ENCODE assay signal across 25 mouse cellular contexts in the genomic region with DNA sequence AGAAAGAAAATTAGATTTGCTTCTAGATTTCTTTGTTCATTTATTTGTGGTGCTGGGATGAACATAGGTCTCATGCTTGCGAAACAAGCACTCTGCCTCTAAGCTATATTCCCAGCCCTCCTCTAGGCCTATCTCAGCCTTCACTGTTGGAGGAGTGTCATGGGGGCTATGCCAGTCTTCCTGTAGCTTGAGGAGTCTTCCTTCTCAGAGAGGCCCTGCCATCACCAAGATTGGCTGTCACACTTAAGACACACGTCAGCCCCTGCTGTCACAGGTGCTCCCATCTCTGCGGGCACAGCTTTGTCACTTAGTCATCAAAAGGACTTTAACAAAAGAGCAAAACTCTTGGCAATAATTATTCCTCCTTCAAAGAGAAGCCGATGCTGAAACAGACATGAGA.
DNase-seq lines count a peak whose midpoint lies in the region; ATAC-seq and TF ChIP-seq lines count a peak whose summit lies in the region.
"Had no signal": no experiment of that assay in that cellular context is flagged by ENCODE, and none has a peak within 500 bp of the region (broad histone marks: within the 10 kb centered on the region; RNA-seq: fewer than 3 reads in every experiment).

No protein-coding gene starts in this region.

- no peaks in the 10 kb centered on the region; the same call in 1 of the 2 replicates for H3K9me3 ChIP-seq in forebrain, embryonic 14.5 days (replicated peaks; ENCODE audit: control insufficient read depth, low read length)
- H3K9me3 ChIP-seq in forebrain, embryonic 11.5 days (ENCODE audit: control insufficient read depth, low read length) = no peaks in the 10 kb centered on the region
- H3K9me3 ChIP-seq in forebrain, postnatal 0 days (ENCODE audit: low read length) = peaks cover 4% of the 10 kb centered on the region; the same call in 1 of the 2 replicates
- no peaks in the 10 kb centered on the region for H3K9me3 ChIP-seq in forebrain, embryonic 13.5 days (replicated peaks)
- H3K9me3 ChIP-seq: embryonic facial prominence, embryonic 15.5 days had no signal

- no peak for TF ChIP-seq CTCF in forebrain, postnatal 0 days (IDR thresholded peaks at IDR 0.05; ENCODE audit: low read depth)

- no peak overlapping the region for H3K4me2 ChIP-seq in forebrain, embryonic 14.5 days (ENCODE audit: low read length)
- H3K4me2 ChIP-seq in forebrain, embryonic 11.5 days (ENCODE audit: low read depth, low read length, severe bottlenecking) = no peak overlapping the region
- H3K4me2 ChIP-seq in forebrain, postnatal 0 days (ENCODE audit: low read depth) = no peak overlapping the region
- no peak overlapping the region for H3K4me2 ChIP-seq in forebrain, embryonic 13.5 days
- H3K4me2 ChIP-seq: embryonic facial prominence, embryonic 13.5 days; embryonic facial prominence, embryonic 15.5 days had no signal

- 58% methylated on average over 4 of the region's 4 CpGs for WGBS in forebrain, embryonic 14.5 days
- WGBS in forebrain, embryonic 11.5 days = 69% methylated on average over 4 of the region's 4 CpGs
- 43% methylated on average over 4 of the region's 4 CpGs for WGBS in forebrain, postnatal 0 days
- WGBS in forebrain, embryonic 13.5 days = 48% methylated on average over 4 of the region's 4 CpGs

- no peaks in the 10 kb centered on the region for H3K36me3 ChIP-seq in forebrain, embryonic 14.5 days (ENCODE audit: control insufficient read depth, insufficient read depth, low read length)
- H3K36me3 ChIP-seq in forebrain, embryonic 11.5 days (ENCODE audit: control insufficient read depth, insufficient read depth, low read length) = no peaks in the 10 kb centered on the region
- H3K36me3 ChIP-seq in forebrain, postnatal 0 days (ENCODE audit: insufficient read depth) = no peaks in the 10 kb centered on the region
- H3K36me3 ChIP-seq in forebrain, embryonic 13.5 days (ENCODE audit: poor library complexity, severe bottlenecking) = no peaks in the 10 kb centered on the region
- H3K36me3 ChIP-seq: embryonic facial prominence, embryonic 13.5 days; embryonic facial prominence, embryonic 15.5 days; forebrain, embryonic 10.5 days; G1E had no signal

- no peak overlapping the region for H3K27ac ChIP-seq in forebrain, embryonic 14.5 days (ENCODE audit: low read depth, low read length)
- no peak overlapping the region for H3K27ac ChIP-seq in forebrain, embryonic 11.5 days (ENCODE audit: low read depth, low read length)
- no peak overlapping the region for H3K27ac ChIP-seq in forebrain, postnatal 0 days (ENCODE audit: low read depth, low read length)
- no peak overlapping the region for H3K27ac ChIP-seq in forebrain, embryonic 13.5 days
- H3K27ac ChIP-seq: embryonic facial prominence, embryonic 13.5 days; embryonic facial prominence, embryonic 15.5 days; forebrain, embryonic 10.5 days had no signal

- no peaks in the 10 kb centered on the region for H3K4me1 ChIP-seq in forebrain, embryonic 14.5 days (ENCODE audit: control insufficient read depth, insufficient read depth, low read length)
- no peaks in the 10 kb centered on the region for H3K4me1 ChIP-seq in forebrain, embryonic 11.5 days (replicated peaks; ENCODE audit: control insufficient read depth, insufficient read depth, low read length)
- H3K4me1 ChIP-seq in forebrain, postnatal 0 days (ENCODE audit: insufficient read depth) = no peaks in the 10 kb centered on the region
- no peaks in the 10 kb centered on the region for H3K4me1 ChIP-seq in forebrain, embryonic 13.5 days
- H3K4me1 ChIP-seq: embryonic facial prominence, embryonic 13.5 days; embryonic facial prominence, embryonic 15.5 days had no signal

- no peak for ATAC-seq in forebrain, embryonic 14.5 days
- no peak for ATAC-seq in forebrain, embryonic 11.5 days (replicated peaks; ENCODE audit: low FRiP score)
- ATAC-seq in forebrain, postnatal 0 days = peak; percentile 67; the same call in 1 of the 2 replicates
- ATAC-seq in forebrain, embryonic 13.5 days = no peak
- ATAC-seq: activated CD4-positive, CD25-positive, alpha-beta regulatory T cell, adult 4 months; CD4-positive, CD25-positive, alpha-beta regulatory T cell, adult 4 months; Patski had no signal

- peak; percentile 6 for DNase-seq in forebrain, embryonic 14.5 days (ENCODE audit: low spot score)
- no peak for DNase-seq in forebrain, embryonic 11.5 days (ENCODE audit: low spot score)
- peak; percentile 7 for DNase-seq in forebrain, postnatal 0 days
- peak; percentile 49 for DNase-seq in brain, adult 2 months (ENCODE audit: low read depth, low spot score)
- no peak for DNase-seq in cerebellum, adult 18-20 months
- DNase-seq: adrenal gland, adult 8-10 months; adrenal gland, postnatal 14 days; adrenal gland, postnatal 36 days; B cell, adult 2 months; cerebellum, adult 11-12 months; cerebellum, adult 8-10 months; cerebellum, adult 9-11 months; cerebellum, postnatal 14 days; cerebellum, postnatal 36 days; embryo, embryonic 11 days had no signal

- H3K27me3 ChIP-seq in forebrain, embryonic 14.5 days (replicated peaks; ENCODE audit: control insufficient read depth, insufficient read depth, low read length) = no peaks in the 10 kb centered on the region
- H3K27me3 ChIP-seq in forebrain, embryonic 11.5 days (ENCODE audit: control insufficient read depth, insufficient read depth, low read length) = no peaks in the 10 kb centered on the region
- no peaks in the 10 kb centered on the region for H3K27me3 ChIP-seq in forebrain, postnatal 0 days (ENCODE audit: insufficient read depth, low read length)
- H3K27me3 ChIP-seq in forebrain, embryonic 13.5 days = no peaks in the 10 kb centered on the region
- H3K27me3 ChIP-seq: CH12.LX; embryonic facial prominence, embryonic 13.5 days; embryonic facial prominence, embryonic 15.5 days; Patski had no signal

- H3K4me3 ChIP-seq in forebrain, embryonic 14.5 days (ENCODE audit: low read depth, low read length) = no peak overlapping the region
- no peak overlapping the region for H3K4me3 ChIP-seq in forebrain, embryonic 11.5 days (ENCODE audit: low read depth, low read length)
- H3K4me3 ChIP-seq in forebrain, postnatal 0 days (ENCODE audit: low read depth, low read length) = no peak overlapping the region
- no peak overlapping the region for H3K4me3 ChIP-seq in forebrain, embryonic 13.5 days
- H3K4me3 ChIP-seq: embryonic facial prominence, embryonic 13.5 days; embryonic facial prominence, embryonic 15.5 days; erythroblast, embryonic 14.5 days; forebrain, embryonic 10.5 days had no signal

- H3K9ac ChIP-seq in forebrain, embryonic 14.5 days (ENCODE audit: low read length) = no peak overlapping the region
- H3K9ac ChIP-seq in forebrain, embryonic 11.5 days (ENCODE audit: low read length) = no peak overlapping the region
- H3K9ac ChIP-seq in forebrain, postnatal 0 days = no peak overlapping the region
- H3K9ac ChIP-seq in forebrain, embryonic 13.5 days = no peak overlapping the region
- H3K9ac ChIP-seq: embryonic facial prominence, embryonic 13.5 days; embryonic facial prominence, embryonic 15.5 days had no signal

Comparison
In these comparisons a context has a peak if more than half of its experiments do, and no peak if none do; other contexts are left out.
1. DNase-seq: peak in forebrain, embryonic 14.5 days (single experiment), forebrain, postnatal 0 days (single experiment) and brain, adult 2 months (single experiment); none in forebrain, embryonic 11.5 days (single experiment) and cerebellum, adult 18-20 months (0 of 2).